Mouse (Mus musculus): Measurements from ENCODE around the gene Entpd6. TPM values are rescaled to one million over a fixed set of nuclear protein-coding genes. Genes with fewer than 3 reads are reported as not detected.
A peak's percentile ranks its signal among the peaks of the same experiment; 100 is the strongest.

Gene Entpd6
- total and polyA plus RNA-seq, 2 experiments: 3.9 to 8.4 TPM

DNA sequence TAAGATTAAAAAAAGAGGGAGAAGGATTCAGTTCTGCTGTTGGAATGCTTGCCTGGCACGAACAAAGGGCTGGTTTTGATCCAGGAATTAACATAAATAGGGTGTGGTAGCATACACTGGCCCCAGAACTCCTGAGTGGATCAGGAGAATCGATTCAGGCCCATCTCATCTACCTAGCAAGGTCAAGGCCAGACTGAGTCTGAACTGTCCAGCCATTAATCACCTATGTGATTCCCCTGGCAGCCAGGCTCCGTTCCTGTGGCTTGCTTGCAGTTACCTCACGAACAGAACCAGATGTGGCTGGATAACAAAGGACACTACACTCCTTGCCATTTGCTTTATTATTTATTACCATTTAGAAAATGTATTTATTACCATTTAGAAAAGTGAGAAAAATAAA is 44.5 kb downstream of the Entpd6 start:
- Histone ChIP-seq H3K27me3 (ENCODE audit: control insufficient read depth, insufficient read depth, low read length) (no peaks in the 10 kb centered on the region), H3K4me1 (ENCODE audit: control insufficient read depth, insufficient read depth, low read length) (peaks cover 4% of the 10 kb centered on the region), H3K4me3 (ENCODE audit: insufficient read depth, low read depth, low read length) (no peak overlapping the region), H3K27ac (replicated peaks; ENCODE audit: insufficient read depth, low read depth, low read length) (no peak overlapping the region), H3K36me3 (ENCODE audit: control insufficient read depth, insufficient read depth, low read length) (no peaks in the 10 kb centered on the region), H3K9ac (ENCODE audit: low read depth, low read length) (no peak overlapping the region), H3K79me2 (ENCODE audit: control insufficient read depth, insufficient read depth, low read length) (no peaks in the 10 kb centered on the region)
- no peak for TF ChIP-seq CTCF (IDR thresholded peaks at IDR 0.05; ENCODE audit: low read depth, low read length)
- no peak for TF ChIP-seq POLR2A (IDR thresholded peaks at IDR 0.05; ENCODE audit: extremely low read depth, insufficient read depth, low read length)
- DNase-seq (ENCODE audit: extremely low read depth, low read depth, low spot score): no peak
- 61% methylated on average over 4 of the region's 4 CpGs for WGBS

DNA sequence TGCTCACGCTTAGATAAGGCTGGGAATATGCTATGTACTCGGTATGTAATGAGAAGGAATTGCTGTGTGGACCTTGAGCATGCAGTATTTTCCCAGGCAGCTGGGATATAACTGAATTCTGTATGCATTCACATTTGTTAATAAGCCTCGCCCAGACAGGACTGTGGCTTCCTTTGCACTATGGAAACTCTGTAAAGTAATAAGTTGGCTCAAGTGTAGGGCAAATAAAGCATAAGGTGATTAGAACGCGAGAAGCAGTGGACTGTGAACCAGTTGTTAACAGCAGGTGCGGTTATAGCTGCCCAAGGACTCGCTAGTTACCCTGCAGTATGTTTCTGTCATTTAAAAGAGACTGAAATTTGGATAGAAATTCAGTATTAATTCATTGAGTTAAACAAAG is 49.2 kb downstream of the Entpd6 start:
- H3K9ac ChIP-seq (ENCODE audit: low read depth, low read length): no peak overlapping the region
- no peak for DNase-seq (ENCODE audit: extremely low read depth, low read depth, low spot score)
- H3K79me2 ChIP-seq (ENCODE audit: control insufficient read depth, insufficient read depth, low read length): no peaks in the 10 kb centered on the region
- no peaks in the 10 kb centered on the region for H3K27me3 ChIP-seq (ENCODE audit: control insufficient read depth, insufficient read depth, low read length)
- no peaks in the 10 kb centered on the region for H3K4me1 ChIP-seq (ENCODE audit: control insufficient read depth, insufficient read depth, low read length)
- H3K36me3 ChIP-seq (ENCODE audit: control insufficient read depth, insufficient read depth, low read length): no peaks in the 10 kb centered on the region
- no peak for TF ChIP-seq POLR2A (IDR thresholded peaks at IDR 0.05; ENCODE audit: extremely low read depth, insufficient read depth, low read length)
- no peak overlapping the region for H3K27ac ChIP-seq (replicated peaks; ENCODE audit: insufficient read depth, low read depth, low read length)
- 86% methylated on average over 7 of the region's 7 CpGs for WGBS
- H3K4me3 ChIP-seq (ENCODE audit: insufficient read depth, low read depth, low read length): no peak overlapping the region

DNA sequence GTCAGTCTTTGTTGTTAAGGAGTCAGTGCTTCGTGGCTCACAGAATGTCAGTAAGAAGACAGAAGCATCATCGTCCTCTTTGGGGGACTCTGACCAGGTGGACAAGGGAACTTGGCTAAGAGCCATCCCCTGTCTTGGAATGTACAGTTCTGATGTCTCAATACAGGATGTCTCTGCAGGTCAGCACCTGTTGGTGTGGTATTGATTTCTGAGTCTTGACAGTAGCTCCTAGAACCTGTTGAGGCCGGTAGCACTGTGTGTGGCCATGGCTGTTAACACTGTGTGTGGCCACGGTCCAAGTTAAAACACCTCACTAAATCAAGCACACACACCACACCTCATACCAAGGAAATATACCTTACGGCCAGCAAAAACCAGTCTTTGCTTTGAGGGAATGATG is 51.8 kb downstream of the Entpd6 start:
- DNase-seq (ENCODE audit: extremely low read depth, low read depth, low spot score): no peak
- Histone ChIP-seq H3K4me3 (ENCODE audit: insufficient read depth, low read depth, low read length) (no peak overlapping the region), H3K27me3 (ENCODE audit: control insufficient read depth, insufficient read depth, low read length) (no peaks in the 10 kb centered on the region), H3K79me2 (ENCODE audit: control insufficient read depth, insufficient read depth, low read length) (no peaks in the 10 kb centered on the region), H3K4me1 (ENCODE audit: control insufficient read depth, insufficient read depth, low read length) (no peaks in the 10 kb centered on the region), H3K36me3 (ENCODE audit: control insufficient read depth, insufficient read depth, low read length) (no peaks in the 10 kb centered on the region), H3K27ac (replicated peaks; ENCODE audit: insufficient read depth, low read depth, low read length) (no peak overlapping the region), H3K9ac (ENCODE audit: low read depth, low read length) (no peak overlapping the region)
- WGBS: 70% methylated on average over 5 of the region's 5 CpGs
- TF ChIP-seq POLR2A (IDR thresholded peaks at IDR 0.05; ENCODE audit: extremely low read depth, insufficient read depth, low read length) (no peak), CTCF (IDR thresholded peaks at IDR 0.05; ENCODE audit: low read depth, low read length) (no peak)

DNA sequence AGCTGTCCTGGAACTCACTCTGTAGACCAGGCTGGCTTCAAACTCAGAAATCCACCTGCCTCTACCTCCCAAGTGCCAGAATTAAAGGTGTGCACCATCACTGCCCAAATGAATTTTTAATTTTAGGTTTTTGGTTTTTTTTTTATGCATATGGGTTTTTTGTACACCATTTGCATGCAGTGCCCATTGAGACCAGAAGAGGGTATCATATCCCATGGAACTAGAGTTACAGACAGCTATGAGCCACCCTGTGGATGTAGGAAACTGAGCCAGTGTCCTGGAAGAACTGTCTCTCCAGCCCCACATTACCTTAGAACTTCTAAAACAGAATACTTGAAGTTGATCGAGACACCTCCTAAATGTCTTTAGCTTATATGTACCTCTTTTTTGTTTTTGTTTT is 54.2 kb downstream of the Entpd6 start:
- no peak overlapping the region for H3K27ac ChIP-seq (replicated peaks; ENCODE audit: insufficient read depth, low read depth, low read length)
- TF ChIP-seq POLR2A (IDR thresholded peaks at IDR 0.05; ENCODE audit: extremely low read depth, insufficient read depth, low read length) (no peak), CTCF (IDR thresholded peaks at IDR 0.05; ENCODE audit: low read depth, low read length) (no peak)
- no peaks in the 10 kb centered on the region for H3K36me3 ChIP-seq (ENCODE audit: control insufficient read depth, insufficient read depth, low read length)
- peak; percentile 21 for DNase-seq (ENCODE audit: extremely low read depth, low read depth, low spot score)
- H3K79me2 ChIP-seq (ENCODE audit: control insufficient read depth, insufficient read depth, low read length): no peaks in the 10 kb centered on the region
- WGBS: 98% methylated on average over 1 of the region's 1 CpGs
- no peaks in the 10 kb centered on the region for H3K27me3 ChIP-seq (ENCODE audit: control insufficient read depth, insufficient read depth, low read length)
- no peak overlapping the region for H3K4me3 ChIP-seq (ENCODE audit: insufficient read depth, low read depth, low read length)
- H3K4me1 ChIP-seq (ENCODE audit: control insufficient read depth, insufficient read depth, low read length): no peaks in the 10 kb centered on the region
- no peak overlapping the region for H3K9ac ChIP-seq (ENCODE audit: low read depth, low read length)

DNA sequence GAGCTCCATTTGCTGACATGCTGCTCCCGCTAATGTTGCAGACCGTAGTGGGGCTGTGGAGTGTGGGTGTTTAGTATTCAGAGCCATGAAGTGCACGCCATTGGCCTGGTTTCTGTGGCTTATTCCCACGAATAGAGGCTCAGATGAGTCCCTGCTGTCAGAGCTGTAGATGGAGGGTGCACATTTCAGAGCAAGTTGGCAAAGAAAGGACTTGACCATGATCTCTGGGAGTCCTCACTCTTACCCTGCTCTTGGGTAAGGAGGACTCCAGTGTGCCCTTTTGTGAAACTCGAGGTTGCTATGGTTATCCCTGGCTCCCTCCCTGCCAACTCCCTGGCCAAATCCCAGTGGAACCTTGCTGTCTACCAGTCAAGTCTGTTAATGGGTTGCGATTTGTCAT is 59.5 kb downstream of the Entpd6 start:
- no peak overlapping the region for H3K4me3 ChIP-seq (ENCODE audit: insufficient read depth, low read depth, low read length)
- WGBS: 87% methylated on average over 6 of the region's 6 CpGs
- peaks cover 1% of the 10 kb centered on the region; the same call in 1 of the 2 replicates for H3K36me3 ChIP-seq (ENCODE audit: control insufficient read depth, insufficient read depth, low read length)
- H3K27ac ChIP-seq (replicated peaks; ENCODE audit: insufficient read depth, low read depth, low read length): no peak overlapping the region
- no peak for DNase-seq (ENCODE audit: extremely low read depth, low read depth, low spot score)
- TF ChIP-seq POLR2A (IDR thresholded peaks at IDR 0.05; ENCODE audit: extremely low read depth, insufficient read depth, low read length): no peak
- TF ChIP-seq CTCF (IDR thresholded peaks at IDR 0.05; ENCODE audit: low read depth, low read length): no peak
- H3K4me1 ChIP-seq (ENCODE audit: control insufficient read depth, insufficient read depth, low read length): no peaks in the 10 kb centered on the region
- no peak overlapping the region for H3K9ac ChIP-seq (ENCODE audit: low read depth, low read length)
- H3K79me2 ChIP-seq (ENCODE audit: control insufficient read depth, insufficient read depth, low read length): no peaks in the 10 kb centered on the region
- no peaks in the 10 kb centered on the region for H3K27me3 ChIP-seq (ENCODE audit: control insufficient read depth, insufficient read depth, low read length)

DNA sequence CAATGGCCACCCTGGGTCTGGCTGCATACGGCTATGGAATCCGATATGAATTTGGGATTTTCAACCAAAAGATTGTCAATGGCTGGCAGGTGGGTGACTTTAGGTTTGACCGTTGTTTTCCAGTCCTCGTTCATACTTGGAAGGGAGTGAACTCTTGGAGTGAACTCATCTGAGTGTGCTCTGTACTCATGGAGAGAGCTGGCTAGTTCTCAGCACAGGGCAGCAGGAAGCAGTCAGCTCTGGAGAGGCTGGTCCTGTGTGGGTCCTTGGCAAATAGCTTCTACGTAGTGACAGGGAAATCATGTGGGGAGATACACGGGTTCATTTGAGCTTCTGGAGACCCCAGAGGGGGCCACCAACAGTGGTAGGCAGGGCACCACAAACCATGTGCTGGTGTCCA is 60.0 kb downstream of the Entpd6 start:
- no peak overlapping the region for H3K4me3 ChIP-seq (ENCODE audit: insufficient read depth, low read depth, low read length)
- DNase-seq (ENCODE audit: extremely low read depth, low read depth, low spot score): no peak
- no peak overlapping the region for H3K27ac ChIP-seq (replicated peaks; ENCODE audit: insufficient read depth, low read depth, low read length)
- H3K27me3 ChIP-seq (ENCODE audit: control insufficient read depth, insufficient read depth, low read length): no peaks in the 10 kb centered on the region
- TF ChIP-seq CTCF (IDR thresholded peaks at IDR 0.05; ENCODE audit: low read depth, low read length) (no peak), POLR2A (IDR thresholded peaks at IDR 0.05; ENCODE audit: extremely low read depth, insufficient read depth, low read length) (no peak)
- no peak overlapping the region for H3K9ac ChIP-seq (ENCODE audit: low read depth, low read length)
- H3K79me2 ChIP-seq (ENCODE audit: control insufficient read depth, insufficient read depth, low read length): no peaks in the 10 kb centered on the region
- 92% methylated on average over 6 of the region's 6 CpGs for WGBS
- no peaks in the 10 kb centered on the region for H3K4me1 ChIP-seq (ENCODE audit: control insufficient read depth, insufficient read depth, low read length)
- H3K36me3 ChIP-seq (ENCODE audit: control insufficient read depth, insufficient read depth, low read length): peaks cover 1% of the 10 kb centered on the region; the same call in 1 of the 2 replicates

All from liver, adult 2 months (tissue).